Mouse (Mus musculus) layer of hippocampus, adult 11-12 months (tissue): Measurements from ENCODE around the gene Sfxn5.

Experiments used
- DNase-seq: peaks from one replicate; pipeline ENCODE4 v3.0.0; 2022; ENCODE audit warnings: low spot score

The Sfxn5 gene

DNA sequence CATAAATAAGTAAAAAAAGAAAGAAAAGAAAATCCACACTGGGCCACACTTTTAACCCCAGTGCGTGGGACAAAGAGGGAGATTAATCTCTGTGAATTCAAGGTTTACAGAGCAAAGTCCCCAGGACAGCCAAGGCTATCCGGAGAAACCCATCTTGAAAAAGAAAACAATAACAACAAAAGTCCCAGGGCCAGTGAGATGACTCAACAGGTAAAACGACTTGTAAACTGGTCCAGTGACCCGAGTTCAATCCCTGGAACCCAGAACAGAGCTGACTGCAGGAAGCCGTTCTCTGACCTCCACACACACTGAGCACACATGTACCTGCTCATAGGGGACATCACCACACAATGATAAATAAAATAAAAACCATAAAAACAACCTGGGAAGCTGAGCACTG lies 31.2 kb upstream of the Sfxn5 start:
- no peak for DNase-seq

- DNase-seq: no peak
Measured at GRCm38 (mm10) chr6:85363906-85364260, 30.7 kb upstream of the Sfxn5 start.

GRCm38 (mm10) chr6:85363231-85363905 lies 30.1 kb upstream of the Sfxn5 start:
- DNase-seq: no peak

DNA sequence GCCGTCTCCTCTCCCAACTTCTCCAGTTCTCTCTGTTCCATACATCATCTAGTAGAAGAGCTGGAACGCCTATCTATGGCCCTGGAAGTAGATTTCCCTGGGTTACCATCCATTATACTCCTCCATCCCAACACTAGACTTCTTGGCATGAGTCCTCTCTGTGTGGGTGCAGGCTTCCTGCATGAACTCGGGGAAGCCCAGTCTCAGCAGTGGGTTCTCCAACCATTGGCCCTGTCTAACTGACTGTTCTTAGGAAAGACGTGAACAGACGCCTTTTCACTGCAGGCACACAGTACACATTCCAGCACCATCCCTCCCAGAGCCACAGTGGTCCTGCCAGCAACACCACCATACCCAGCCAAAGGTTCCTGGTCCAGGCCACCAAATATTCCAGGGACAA lies 29.4 kb upstream of the Sfxn5 start:
- no peak for DNase-seq

GRCm38 (mm10) chr6:85360311-85360710 lies 27.1 kb upstream of the Sfxn5 start:
- no peak for DNase-seq

DNA sequence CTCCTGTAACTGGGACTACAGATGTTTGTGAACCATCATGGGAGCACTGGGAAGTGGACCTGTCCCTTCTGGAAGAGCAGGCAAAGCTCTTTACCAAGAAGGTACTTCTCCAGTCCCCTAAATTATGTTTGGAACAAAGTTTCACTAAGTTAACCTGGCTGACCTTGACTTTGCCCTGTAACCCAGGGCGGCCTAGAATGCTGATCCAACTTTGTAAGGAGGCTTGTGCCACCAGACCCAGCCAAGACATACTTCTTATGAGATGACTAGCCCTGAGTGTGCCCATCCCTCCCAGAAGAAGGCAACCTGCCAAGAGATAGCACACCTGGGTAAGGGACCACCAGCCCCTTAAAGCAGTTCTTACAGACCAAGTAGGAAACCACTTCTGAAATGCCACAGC lies 25.7 kb upstream of the Sfxn5 start:
- no peak for DNase-seq

DNA sequence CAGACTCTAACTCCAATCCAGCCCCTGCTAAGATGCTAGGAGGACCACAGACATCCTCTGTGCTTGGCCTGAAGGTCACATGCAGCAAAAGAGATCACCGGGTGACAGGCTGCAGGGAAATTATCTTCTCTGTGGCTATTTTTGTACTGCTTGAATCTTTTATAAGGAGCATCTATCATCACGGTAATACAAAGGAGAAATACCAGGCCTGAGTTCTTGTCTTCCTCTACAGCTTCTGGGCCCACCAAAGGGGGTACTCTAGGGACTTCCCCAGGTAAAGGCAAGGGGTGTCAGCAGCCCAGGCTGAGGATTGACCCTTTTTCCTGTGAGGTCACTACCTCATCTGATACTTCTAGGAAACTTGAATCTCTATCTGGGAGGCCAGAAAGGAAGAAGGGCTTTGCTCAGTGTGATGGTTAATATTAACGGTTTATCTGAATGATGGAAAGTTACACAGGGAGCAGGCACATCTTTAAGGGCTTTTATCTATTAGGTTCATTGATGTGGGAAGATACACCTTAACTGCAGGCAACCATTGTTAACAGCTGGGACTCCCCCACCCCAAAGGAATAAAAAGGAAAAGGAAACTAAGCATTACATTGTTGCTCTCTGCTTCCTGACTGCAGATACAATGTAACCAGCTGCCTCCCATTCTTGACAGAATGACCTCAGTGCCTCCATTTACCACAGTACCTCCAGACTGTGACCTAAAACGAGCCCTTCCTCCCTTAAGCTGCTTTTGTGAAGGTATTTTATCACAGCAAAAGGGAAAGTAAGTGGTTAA lies 23.7 kb upstream of the Sfxn5 start:
- no peak for DNase-seq

GRCm38 (mm10) chr6:85355753-85356152 lies 22.5 kb upstream of the Sfxn5 start:
- no peak for DNase-seq

DNA sequence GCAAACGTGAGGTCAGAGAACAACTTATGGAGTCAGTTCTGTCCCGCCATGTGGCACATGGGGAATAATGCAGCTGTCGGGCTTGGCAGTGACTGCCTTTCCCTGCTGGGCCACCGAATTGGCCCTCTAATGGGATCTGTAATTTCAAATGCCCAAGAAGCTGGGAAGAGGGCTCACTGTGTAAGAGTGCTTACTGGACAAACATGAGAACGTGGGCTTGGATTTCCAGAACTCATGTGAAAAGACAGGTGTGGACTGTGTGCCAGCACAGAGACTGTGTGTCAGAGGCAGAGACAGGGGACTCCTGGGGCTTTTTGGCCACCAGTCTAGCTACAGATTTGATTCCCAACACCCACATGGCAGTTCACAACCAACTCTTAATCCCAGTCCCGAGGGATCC lies 21.5 kb upstream of the Sfxn5 start:
- DNase-seq: no peak

- no peak for DNase-seq
Measured at GRCm38 (mm10) chr6:85353706-85354105, 20.5 kb upstream of the Sfxn5 start.

DNA sequence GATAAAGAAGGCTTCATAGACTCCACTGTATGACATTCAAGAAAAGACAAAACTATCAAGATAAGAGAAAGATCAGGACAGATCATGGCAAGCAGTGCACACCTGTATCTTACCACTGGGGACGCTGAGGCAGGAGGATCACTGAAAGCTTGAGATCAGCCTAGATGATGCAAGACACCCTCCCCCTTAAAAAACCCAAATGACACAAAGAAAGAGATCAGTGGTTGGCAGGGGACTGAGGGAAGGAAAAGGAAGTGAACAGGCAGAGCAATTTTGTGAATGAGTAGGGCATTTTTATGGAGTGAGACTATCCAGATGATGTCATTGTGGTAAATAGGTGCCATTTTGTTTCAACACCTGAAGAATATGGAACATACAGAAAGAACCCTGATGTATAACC lies 16.9 kb upstream of the Sfxn5 start:
- no peak for DNase-seq

GRCm38 (mm10) chr6:85349246-85349645 lies 16.0 kb upstream of the Sfxn5 start:
- no peak for DNase-seq

- no peak for DNase-seq
Measured at GRCm38 (mm10) chr6:85348133-85348532, 14.9 kb upstream of the Sfxn5 start.

DNA sequence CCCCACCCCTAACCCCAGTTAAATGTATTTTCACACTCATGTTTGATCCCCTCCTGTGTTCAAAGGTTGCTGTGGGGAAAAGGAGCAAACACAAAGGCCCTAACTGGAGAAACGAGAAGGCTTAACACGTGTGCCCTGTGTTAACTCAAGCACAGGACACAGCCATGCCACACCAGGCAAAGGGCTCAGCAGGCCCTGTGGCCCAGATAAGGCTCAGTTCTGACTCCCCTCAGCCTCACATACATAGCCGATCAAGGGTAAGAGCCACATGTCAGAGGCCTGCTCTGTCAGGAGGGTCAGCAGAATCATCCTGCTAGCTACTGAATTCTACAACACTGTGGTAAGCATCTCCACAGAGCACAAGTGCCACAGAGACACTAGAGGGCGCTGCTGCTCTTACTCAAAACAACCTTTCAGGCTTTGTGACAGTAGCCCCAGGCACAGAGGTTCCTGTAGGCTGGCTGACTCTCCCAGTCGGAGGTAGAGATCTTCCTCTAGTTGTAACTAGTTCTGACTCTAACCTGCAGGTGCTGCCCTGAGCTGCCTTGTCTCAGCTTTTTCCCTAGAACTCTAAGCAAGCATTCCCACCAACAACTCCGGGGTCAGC lies 12.9 kb upstream of the Sfxn5 start:
- peak; percentile 90 for DNase-seq

GRCm38 (mm10) chr6:85344929-85345328 lies 11.7 kb upstream of the Sfxn5 start:
- DNase-seq: no peak

GRCm38 (mm10) chr6:85343027-85343426 lies 9.8 kb upstream of the Sfxn5 start:
- no peak for DNase-seq

DNA sequence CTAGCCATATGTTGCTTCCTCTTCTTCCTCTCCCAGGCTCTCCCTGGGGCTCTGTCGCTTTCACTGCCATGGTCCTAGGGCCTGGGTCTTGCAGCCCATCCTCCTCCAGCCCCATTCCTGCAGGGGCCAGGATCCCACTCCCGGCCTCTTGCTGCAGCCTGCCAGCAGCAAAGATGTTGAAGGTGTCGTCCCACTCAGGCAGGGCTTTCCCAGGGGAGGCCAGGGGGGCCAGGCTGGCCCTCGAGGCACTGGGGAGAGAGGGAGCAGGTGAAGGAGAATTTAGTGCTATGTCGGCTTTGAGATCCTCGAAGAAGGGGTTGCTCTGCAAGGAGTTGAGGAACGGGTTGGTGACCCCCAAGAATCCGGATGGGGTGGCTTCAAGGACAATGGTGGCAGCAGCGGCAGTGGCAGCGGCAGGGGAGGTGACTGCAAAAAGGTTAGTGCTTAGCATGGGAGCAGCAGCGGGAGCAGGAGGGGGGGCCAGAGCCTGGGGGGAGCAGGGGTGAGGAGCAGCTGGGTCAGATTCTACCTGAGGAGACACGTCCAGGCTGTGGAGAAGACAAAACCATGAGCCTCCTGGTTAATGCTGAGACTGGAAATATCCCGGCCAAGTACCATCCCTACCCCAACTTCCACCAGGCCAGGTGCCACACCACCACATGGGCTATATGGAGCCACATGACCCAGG lies 8.7 kb upstream of the Sfxn5 start:
- DNase-seq: no peak

GRCm38 (mm10) chr6:85340184-85340583 lies 7.0 kb upstream of the Sfxn5 start:
- no peak for DNase-seq

- DNase-seq: peak; percentile 66
Measured at GRCm38 (mm10) chr6:85339273-85339901, 6.2 kb upstream of the Sfxn5 start.

- DNase-seq: no peak
Measured at GRCm38 (mm10) chr6:85336944-85337343, 3.7 kb upstream of the Sfxn5 start.

- no peak for DNase-seq
Measured at GRCm38 (mm10) chr6:85335352-85335751, 2.1 kb upstream of the Sfxn5 start.

- no peak for DNase-seq
Measured at GRCm38 (mm10) chr6:85334851-85335250, 1.6 kb upstream of the Sfxn5 start.
